Mouse (Mus musculus) bone marrow, adult 2 months (tissue): ENCODE data around the gene Hyal1. TPM values are rescaled to one million over a fixed set of nuclear protein-coding genes. Genes with fewer than 3 reads are reported as not detected.

Experiments used
- H3K27ac ChIP-seq: fragments of 200-500 bp; 2 replicates; pipeline ENCODE4 v1.5.1; 2012; ENCODE audit warnings: low read depth, mild to moderate bottlenecking, control low read depth, inconsistent platforms, low read length; ENCODE audit not compliant: control insufficient read depth, poor library complexity, insufficient read depth
- H3K4me1 ChIP-seq: fragments of 200-500 bp; 2 replicates; pipeline ENCODE4 v1.6.1; 2011; ENCODE audit warnings: low read length; ENCODE audit not compliant: control insufficient read depth, insufficient read depth
- H3K4me3 ChIP-seq: fragments of 200-500 bp; replicated peaks from 2 replicates; pipeline ENCODE3; 2011; ENCODE audit warnings: mild to moderate bottlenecking, low read depth, low read length, control low read depth; ENCODE audit not compliant: control insufficient read depth
- CTCF ChIP-seq: fragments of 200-500 bp; IDR thresholded peaks from 2 replicates; pipeline ENCODE4 v1.5.1; 2011; ENCODE audit warnings: low read length, control low read depth; ENCODE audit not compliant: control insufficient read depth, insufficient read depth
- POLR2A ChIP-seq: fragments of 200-500 bp; IDR thresholded peaks from 2 replicates; pipeline ENCODE4 v1.6.1; 2011; ENCODE audit warnings: low read depth, mild to moderate bottlenecking, control low read depth, low read length, borderline replicate concordance; ENCODE audit not compliant: control insufficient read depth
- WGBS: fragments of 180-500 bp; shearing (Covaris S2); methylation state at CpG from one replicate; pipeline ENCODE4 v1.1.7; 2018; 5-methylcytosine and 5-hydroxymethylcytosine counted together
- polyA plus RNA-seq: library from polyadenylated mRNA; stranded (reverse); fragments of >200 nt; gene quantifications from 2 replicates; pipeline ENCODE4 v1.2.4, GENCODE M21; 2011; ENCODE audit warnings: low replicate concordance; ENCODE audit not compliant: missing spikeins, insufficient read depth, insufficient read length

Hyal1 gene
- polyA plus RNA-seq, 1 experiment, result 8.5 TPM

DNA sequence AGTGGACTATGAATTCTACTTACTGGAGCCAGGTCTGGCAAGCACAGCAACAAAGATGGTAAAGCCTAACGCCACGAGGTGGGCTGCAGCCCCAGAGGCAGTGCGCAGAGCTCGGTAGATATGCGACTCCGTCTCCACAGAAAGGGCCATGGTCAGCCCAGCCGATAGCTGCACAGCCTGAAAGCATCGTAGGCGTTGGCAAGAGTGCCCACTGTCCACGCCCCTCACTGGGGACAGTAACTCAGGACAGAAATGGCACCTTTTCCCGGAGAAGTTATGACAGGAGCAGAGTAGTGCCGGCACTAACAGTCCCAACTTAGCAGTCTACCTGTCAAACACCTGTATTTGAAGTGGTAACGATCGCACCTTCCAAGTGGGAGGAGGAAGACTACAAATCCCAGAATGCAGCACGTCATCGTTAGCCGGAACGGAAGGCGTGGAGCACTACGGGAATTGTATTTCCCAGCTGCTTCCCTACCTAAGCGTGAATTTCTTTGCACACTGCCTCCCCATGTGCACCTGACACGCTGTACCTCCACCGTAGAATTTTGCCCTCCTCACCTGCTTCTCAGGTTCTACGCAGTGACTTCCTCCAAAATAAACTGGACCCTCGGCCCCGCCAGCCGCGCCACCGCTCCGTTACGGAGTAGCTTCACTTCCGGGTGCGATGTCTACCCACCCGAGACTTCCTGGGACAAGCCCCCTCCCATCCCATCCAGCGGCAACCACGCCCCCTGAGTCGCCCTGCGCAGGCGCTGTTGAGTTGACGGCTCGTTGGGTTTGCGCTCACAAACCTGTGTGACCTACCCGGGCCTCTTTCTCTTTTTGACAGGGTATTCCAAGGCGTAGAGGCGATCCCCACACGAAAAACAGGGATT, 35.0 kb upstream of the Hyal1 start, which contains the start of the genes Cyb561d2 and Nprl2:
TSS of gene Cyb561d2 (minus strand) at position 720 of the 878 bp plus-strand sequence.
TSS of gene Nprl2 (plus strand) at position 753 of the 878 bp plus-strand sequence.
- Histone ChIP-seq H3K4me1 (peaks cover under 1% of the 10 kb centered on the region; the same call in 1 of the 2 replicates), H3K27ac (peak within 1 kb of the TSS; percentile 35), H3K4me3 (peak within 1 kb of the TSS; percentile 87)
- TF ChIP-seq POLR2A (peak; percentile 58; the same call in 1 of the 2 replicates), CTCF (peak; percentile 17; the same call in 1 of the 2 replicates)
- under 1% methylated on average over 46 of the region's 46 CpGs for WGBS

DNA sequence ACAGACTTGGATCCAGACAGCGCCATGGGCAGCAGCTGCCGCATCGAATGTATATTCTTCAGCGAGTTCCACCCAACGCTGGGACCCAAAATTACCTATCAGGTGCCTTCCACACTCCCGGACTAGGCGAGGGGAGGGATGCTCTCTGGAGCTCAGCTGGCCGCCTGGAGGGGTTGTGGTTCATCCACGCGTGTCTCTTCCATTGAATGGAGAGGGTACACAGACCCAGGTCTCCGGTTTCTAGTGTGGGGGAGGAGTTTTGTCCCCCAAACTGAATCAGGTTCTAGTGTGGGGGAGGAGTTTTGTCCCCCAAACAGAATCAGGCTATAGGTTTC, 34.4 kb upstream of the Hyal1 start:
- Histone ChIP-seq H3K4me3 (peak overlapping the region; percentile 87), H3K27ac (peak overlapping the region; percentile 7; the same call in 1 of the 2 replicates), H3K4me1 (peaks cover 3% of the 10 kb centered on the region; the same call in 1 of the 2 replicates)
- WGBS, result 0% methylated on average over 11 of the region's 11 CpGs
- TF ChIP-seq POLR2A, result no peak
- TF ChIP-seq CTCF, result no peak

DNA sequence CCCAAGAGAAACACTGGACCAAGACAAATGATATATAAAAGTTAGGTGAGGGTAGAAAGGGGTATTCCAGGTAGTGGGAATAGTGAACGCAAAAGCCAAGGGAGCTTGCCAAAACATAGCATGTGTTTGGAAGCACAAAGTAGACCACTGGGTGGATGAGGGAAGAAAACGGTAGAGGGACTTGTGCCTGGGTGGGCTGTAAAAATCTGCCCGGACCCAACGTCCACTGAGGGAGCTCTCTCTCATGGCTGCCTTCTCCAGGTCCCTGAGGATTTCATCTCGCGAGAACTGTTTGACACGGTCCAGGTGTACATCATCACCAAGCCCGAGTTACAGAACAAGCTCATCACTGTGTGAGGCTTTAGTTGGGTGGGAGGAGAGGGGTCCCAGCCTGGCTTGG, 34.0 kb upstream of the Hyal1 start:
- Histone ChIP-seq H3K4me3 (no peak overlapping the region), H3K4me1 (peaks cover 3% of the 10 kb centered on the region; the same call in 1 of the 2 replicates), H3K27ac (no peak overlapping the region)
- WGBS, result 64% methylated on average over 8 of the region's 8 CpGs
- TF ChIP-seq POLR2A (no peak), CTCF (no peak)

DNA sequence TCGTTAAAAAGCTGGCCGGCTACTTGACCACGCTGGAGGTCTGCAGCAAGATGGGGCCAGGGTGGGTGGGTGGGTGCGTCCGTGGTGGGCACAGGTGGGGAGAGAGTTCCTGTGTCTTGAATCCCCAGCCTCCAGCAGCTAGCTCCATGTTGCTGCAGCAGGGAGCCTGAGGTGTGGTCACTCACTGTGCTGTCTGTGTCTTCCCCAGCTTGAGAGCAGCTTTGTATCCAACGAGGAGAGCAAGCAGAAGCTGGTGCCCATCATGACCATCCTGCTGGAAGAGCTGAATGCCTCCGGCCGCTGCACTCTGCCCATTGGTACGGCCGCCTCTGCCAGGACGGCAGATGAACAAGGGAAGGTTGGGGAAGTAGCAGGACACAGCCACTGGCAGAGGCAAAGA, 33.4 kb upstream of the Hyal1 start:
- H3K4me1 ChIP-seq, result peaks cover 3% of the 10 kb centered on the region; the same call in 1 of the 2 replicates
- WGBS, result 88% methylated on average over 11 of the region's 11 CpGs
- H3K27ac ChIP-seq, result no peak overlapping the region
- TF ChIP-seq CTCF (no peak), POLR2A (no peak)
- no peak overlapping the region for H3K4me3 ChIP-seq

DNA sequence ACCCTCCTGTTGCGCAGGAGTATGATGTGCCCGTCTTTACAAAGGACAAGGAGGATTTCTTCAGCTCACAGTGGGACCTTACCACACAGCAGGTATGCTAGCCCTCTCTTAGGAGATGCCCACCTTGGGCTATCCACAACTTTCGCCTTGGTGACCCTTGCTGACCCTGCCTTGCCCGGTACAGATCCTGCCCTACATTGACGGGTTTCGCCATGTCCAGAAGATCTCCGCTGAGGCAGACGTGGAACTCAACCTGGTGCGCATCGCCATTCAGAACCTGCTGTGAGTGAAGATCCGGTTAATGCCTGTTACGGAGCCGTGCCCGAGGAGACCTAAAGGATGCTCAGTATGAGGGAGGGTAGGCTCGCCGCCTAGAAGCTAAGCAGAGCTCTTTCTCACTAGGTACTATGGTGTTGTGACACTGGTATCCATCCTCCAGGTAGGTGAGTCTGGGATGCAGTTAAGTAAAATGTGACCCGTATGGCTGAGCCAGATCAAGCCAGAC, 32.5 kb upstream of the Hyal1 start:
- TF ChIP-seq POLR2A (no peak), CTCF (no peak)
- H3K4me1 ChIP-seq, result peaks cover 3% of the 10 kb centered on the region; the same call in 1 of the 2 replicates
- H3K27ac ChIP-seq, result no peak overlapping the region
- no peak overlapping the region for H3K4me3 ChIP-seq
- 96% methylated on average over 17 of the region's 17 CpGs for WGBS

DNA sequence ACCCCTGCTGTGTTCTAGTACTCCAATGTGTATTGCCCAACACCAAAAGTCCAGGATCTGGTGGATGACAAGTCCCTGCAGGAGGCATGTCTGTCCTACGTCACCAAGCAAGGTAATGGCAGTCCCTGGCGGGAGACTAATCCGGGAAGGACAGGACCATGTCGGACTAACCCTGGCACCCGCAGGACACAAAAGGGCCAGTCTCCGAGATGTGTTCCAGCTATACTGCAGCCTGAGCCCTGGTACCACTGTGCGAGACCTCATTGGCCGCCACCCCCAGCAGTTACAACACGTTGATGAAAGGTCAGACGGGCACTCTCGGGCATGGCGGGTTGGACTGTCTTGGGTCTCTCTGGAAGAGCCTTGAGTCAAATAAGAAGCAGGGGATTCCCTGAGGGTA, 32.0 kb upstream of the Hyal1 start:
- H3K27ac ChIP-seq, result no peak overlapping the region
- no peak overlapping the region for H3K4me3 ChIP-seq
- 91% methylated on average over 12 of the region's 12 CpGs for WGBS
- TF ChIP-seq POLR2A (no peak), CTCF (no peak)
- H3K4me1 ChIP-seq, result peaks cover 3% of the 10 kb centered on the region; the same call in 1 of the 2 replicates

DNA sequence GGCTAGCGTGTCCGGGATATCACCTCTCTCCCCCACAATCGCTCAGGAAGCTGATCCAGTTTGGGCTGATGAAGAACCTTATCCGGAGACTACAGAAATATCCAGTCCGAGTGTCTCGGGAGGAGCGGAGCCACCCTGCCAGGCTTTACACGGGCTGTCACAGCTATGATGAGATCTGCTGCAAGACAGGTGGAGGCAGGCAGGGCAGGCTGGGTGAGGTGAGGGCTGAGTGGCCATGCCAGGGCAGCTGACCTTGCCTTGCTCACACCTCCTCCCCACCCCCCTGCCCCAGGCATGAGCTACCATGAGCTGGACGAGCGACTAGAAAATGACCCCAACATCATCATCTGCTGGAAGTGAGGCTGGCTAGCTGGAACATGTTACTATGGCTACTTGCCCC, 31.5 kb upstream of the Hyal1 start:
- 83% methylated on average over 10 of the region's 10 CpGs for WGBS
- Histone ChIP-seq H3K4me3 (no peak overlapping the region), H3K27ac (no peak overlapping the region), H3K4me1 (peaks cover 3% of the 10 kb centered on the region; the same call in 1 of the 2 replicates)
- TF ChIP-seq POLR2A, result no peak
- TF ChIP-seq CTCF, result 0 out of 2 replicates have a peak, but pooled peaks have one; percentile 9

DNA sequence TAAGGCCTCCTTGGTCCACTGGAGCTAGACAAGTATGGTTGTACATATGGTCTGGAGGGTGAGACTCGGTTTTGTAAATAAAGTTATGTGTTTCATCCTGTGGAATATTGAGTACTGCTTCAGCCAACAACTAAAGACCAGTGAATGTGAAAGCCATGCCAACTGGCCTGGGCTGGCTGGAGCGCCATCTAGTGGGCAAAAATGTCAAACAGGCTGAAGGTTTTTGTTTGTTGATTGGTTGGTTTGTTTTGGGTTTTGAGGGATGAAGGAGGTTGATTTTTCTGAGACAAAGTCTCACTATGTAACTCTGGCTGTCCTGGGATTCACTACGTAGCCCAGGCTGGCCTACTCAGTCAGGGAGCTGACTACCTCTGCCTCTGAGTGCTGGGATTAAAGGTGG, 31.1 kb upstream of the Hyal1 start:
- WGBS, result 19% methylated on average over 3 of the region's 3 CpGs
- Histone ChIP-seq H3K27ac (no peak overlapping the region), H3K4me3 (no peak overlapping the region), H3K4me1 (peaks cover 4% of the 10 kb centered on the region; the same call in 1 of the 2 replicates)
- TF ChIP-seq CTCF, result peak; percentile 92
- no peak for TF ChIP-seq POLR2A

DNA sequence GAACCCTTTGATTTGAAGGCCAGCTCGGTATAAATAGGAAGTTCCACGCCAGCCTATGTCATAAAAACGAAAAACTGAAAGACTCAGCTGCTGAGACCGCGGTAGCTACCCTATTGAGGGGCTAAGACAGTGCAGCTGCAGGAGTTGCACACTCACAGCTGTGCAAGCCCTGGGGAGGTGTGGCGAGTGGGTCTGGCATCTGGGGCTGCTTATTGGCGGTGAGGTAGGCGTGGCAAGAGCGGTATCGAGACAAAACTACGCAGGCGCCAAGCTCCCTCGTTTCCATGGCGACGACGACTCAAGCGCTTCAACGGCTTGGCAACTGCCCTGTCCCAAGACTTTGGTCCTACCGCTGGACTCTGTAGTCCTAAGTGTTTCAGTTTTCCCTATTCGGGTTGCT, 29.7 kb upstream of the Hyal1 start, which contains the start of gene Zmynd10:
TSS of gene Zmynd10 (plus strand) at position 273 of the 400 bp plus-strand sequence.
- TF ChIP-seq POLR2A (no peak), CTCF (no peak)
- Histone ChIP-seq H3K4me3 (peak within 1 kb of the TSS; percentile 33), H3K4me1 (peaks cover 13% of the 10 kb centered on the region; the same call in 1 of the 2 replicates), H3K27ac (peak within 1 kb of the TSS; percentile 12; the same call in 1 of the 2 replicates)
- 2% methylated on average over 20 of the region's 20 CpGs for WGBS
